Mouse (Mus musculus): ENCODE data around the gene Btaf1. TPM values are rescaled to one million over a fixed set of nuclear protein-coding genes. Genes with fewer than 3 reads are reported as not detected.

The Btaf1 gene
- polyA plus RNA-seq, 1 experiment from 2014 or later = 17.6 TPM

DNA sequence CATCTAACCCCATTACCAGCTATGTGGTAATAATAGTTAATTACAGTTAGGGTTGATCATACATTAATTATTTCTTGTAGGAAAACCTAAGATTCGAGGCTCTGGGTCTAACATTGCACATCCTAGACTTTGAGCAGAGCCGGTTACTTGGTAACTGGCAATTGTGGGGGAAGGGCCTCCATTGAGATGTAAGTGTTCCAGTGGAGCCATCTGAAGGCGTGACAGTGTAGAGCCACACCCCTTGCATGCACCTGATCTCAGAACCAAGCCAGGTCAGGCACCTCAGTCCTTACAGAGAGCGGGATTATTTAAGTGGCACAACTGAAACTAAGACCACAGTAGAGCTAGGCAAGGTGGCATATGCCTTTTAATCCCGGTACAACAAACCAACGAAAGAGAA lies 87.6 kb downstream of the Btaf1 start:
- H3K9me3 ChIP-seq (replicated peaks) = peaks cover 11% of the 10 kb centered on the region
- H3K4me2 ChIP-seq (replicated peaks) = no peak overlapping the region
- H3K36me3 ChIP-seq = peaks cover 50% of the 10 kb centered on the region
- 0 out of 2 replicates have a peak, but pooled peaks cover 2% of the 10 kb centered on the region for H3K4me1 ChIP-seq
- H3K27ac ChIP-seq = no peak overlapping the region
- no peak overlapping the region for H3K9ac ChIP-seq
- no peaks in the 10 kb centered on the region for H3K27me3 ChIP-seq
- ATAC-seq (ENCODE audit: low FRiP score) = no peak
- WGBS = 90% methylated on average over 6 of the region's 6 CpGs
- H3K4me3 ChIP-seq = no peak overlapping the region

DNA sequence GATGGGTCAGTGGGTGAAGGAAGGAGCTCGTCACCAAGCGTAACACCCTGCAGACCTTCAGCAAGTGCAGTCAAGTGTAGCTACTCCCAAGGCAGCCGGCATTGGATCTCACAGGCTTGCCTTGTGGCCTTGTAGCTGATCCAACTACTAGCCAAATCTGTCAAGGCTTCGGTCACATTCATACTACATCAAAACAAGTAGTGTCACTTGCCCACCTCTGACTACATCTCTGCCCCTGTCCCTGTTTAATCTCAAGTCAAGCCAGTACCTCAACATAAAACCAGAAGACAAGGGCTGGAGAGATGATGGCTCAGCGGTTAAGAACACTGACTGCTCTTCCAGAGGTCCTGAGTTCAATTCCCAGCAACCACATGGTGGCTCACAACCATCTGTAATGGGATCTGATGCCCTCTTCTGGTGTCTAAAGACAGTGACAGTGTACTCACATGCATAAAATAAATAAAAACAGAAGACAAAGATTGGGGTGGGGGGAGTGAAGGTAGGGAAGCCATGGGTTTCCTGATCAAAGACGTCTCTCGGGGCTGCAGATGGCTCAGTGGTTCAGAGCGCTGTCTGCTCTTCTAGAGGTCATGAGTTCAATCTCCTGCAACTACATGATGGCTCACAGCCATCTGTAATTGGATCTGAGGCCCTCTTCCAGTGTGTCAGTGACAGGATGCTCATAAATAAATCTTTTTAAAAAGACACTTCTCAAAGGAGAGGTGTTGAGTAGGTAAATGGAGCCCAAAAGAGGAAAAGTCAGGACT lies 88.5 kb downstream of the Btaf1 start:
- H3K4me1 ChIP-seq = 0 out of 2 replicates have a peak, but pooled peaks cover 3% of the 10 kb centered on the region
- no peaks in the 10 kb centered on the region for H3K27me3 ChIP-seq
- no peak overlapping the region for H3K9ac ChIP-seq
- no peak for ATAC-seq (ENCODE audit: low FRiP score)
- H3K4me2 ChIP-seq (replicated peaks) = no peak overlapping the region
- H3K36me3 ChIP-seq = peaks cover 44% of the 10 kb centered on the region
- WGBS = 87% methylated on average over 8 of the region's 8 CpGs
- H3K9me3 ChIP-seq (replicated peaks) = peaks cover 11% of the 10 kb centered on the region
- no peak overlapping the region for H3K27ac ChIP-seq
- no peak overlapping the region for H3K4me3 ChIP-seq

DNA sequence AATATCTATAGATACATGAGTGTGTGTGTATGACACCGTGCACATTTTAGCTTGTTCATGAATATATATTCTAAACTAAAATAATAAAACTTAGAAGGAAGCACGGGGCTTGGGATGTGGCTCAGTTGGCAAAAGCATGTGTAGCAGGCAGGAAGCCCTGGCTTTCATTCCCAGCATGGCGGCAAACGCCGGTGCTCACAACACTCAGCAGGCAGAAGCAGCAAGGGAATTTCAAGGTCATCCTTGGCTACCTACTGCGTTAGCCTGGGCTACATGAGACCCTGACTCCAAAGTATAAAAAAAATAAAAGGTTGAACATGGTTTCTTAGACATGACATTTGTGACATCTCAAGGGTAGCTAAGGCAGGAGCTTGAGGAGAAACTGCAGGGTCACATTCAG lies 91.0 kb downstream of the Btaf1 start:
- no peak for ATAC-seq (ENCODE audit: low FRiP score)
- no peak overlapping the region for H3K4me3 ChIP-seq
- H3K4me2 ChIP-seq (replicated peaks) = no peak overlapping the region
- peaks cover 20% of the 10 kb centered on the region for H3K36me3 ChIP-seq
- H3K27ac ChIP-seq = no peak overlapping the region
- H3K27me3 ChIP-seq = no peaks in the 10 kb centered on the region
- H3K4me1 ChIP-seq = 0 out of 2 replicates have a peak, but pooled peaks cover 3% of the 10 kb centered on the region
- peaks cover 11% of the 10 kb centered on the region for H3K9me3 ChIP-seq (replicated peaks)
- no peak overlapping the region for H3K9ac ChIP-seq
- 97% methylated on average over 6 of the region's 6 CpGs for WGBS

DNA sequence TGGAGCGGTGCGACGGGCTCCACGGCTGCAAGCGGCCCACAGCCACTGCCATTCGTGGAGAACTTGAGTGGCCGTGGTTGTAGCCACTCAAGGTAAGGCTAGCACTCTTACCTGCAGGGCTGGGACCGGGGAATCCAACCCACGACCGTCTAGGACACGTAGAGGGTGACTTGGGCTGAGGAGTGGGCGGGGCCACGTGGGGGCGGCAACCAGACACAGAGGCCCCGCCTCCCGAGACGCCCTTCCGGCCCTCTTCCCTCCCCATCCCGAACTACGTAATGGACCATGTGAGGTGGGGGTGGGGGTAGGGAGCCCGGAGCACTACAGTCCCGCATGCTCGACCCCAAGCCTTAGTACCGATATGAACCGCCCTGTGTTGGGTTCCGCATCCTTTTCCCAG lies 92.5 kb downstream of the Btaf1 start:
- Histone ChIP-seq H3K9me3 (replicated peaks) (peaks cover 11% of the 10 kb centered on the region), H3K4me1 (peaks cover 8% of the 10 kb centered on the region), H3K36me3 (peaks cover 10% of the 10 kb centered on the region), H3K4me3 (peak overlapping the region; percentile 35), H3K4me2 (replicated peaks) (peak overlapping the region; percentile 55), H3K9ac (peak overlapping the region; percentile 33; the same call in 1 of the 2 replicates), H3K27ac (no peak overlapping the region), H3K27me3 (no peaks in the 10 kb centered on the region)
- WGBS = 4% methylated on average over 26 of the region's 26 CpGs
- peak; percentile 85 for ATAC-seq (ENCODE audit: low FRiP score)

DNA sequence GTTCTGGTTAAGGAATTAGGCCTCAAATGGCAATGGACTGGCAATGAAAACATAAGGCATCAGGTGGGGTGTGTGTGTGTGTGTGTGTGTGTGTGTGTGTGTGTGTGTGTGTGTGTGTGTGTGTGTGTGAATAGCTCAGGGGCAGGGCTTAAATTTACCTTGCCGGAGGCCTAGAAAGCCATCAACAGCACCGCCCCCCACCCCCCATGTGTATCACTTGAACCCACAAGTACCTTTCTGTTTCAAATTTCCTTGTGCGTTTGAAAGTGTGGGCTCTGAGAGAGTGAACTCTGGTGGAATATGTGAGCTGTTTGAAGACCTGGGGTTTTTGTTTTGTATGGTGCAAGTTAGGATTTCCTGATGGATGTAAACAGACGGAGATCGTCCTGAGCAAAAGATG lies 93.1 kb downstream of the Btaf1 start:
- Histone ChIP-seq H3K4me3 (peak overlapping the region; percentile 35), H3K9me3 (replicated peaks) (peaks cover 11% of the 10 kb centered on the region), H3K27ac (no peak overlapping the region), H3K27me3 (no peaks in the 10 kb centered on the region), H3K9ac (peak overlapping the region; percentile 33; the same call in 1 of the 2 replicates), H3K36me3 (peaks cover 6% of the 10 kb centered on the region), H3K4me1 (peaks cover 9% of the 10 kb centered on the region), H3K4me2 (replicated peaks) (peak overlapping the region; percentile 55)
- WGBS = 59% methylated on average over 5 of the region's 5 CpGs
- ATAC-seq (ENCODE audit: low FRiP score) = no peak

DNA sequence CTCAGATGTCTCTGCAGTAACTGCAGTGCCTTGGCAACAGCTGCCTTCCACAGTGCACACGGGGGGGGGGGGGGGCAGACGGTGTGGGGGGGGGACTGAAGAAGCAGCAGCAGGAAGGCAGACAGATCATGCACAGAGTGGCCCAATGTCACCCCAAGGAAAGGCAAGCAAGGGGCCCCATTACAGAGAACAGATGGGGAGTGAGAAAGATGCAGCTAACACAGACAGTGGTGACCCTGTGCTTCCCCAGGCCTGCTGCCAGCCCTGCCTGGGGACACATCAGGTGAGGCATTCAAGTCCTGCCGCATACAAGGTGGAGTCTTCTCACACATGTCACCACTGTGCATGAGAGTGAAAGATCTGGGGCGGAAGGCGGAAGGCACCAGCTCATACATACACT lies 94.7 kb downstream of the Btaf1 start:
- H3K9ac ChIP-seq = no peak overlapping the region
- H3K27me3 ChIP-seq = no peaks in the 10 kb centered on the region
- H3K36me3 ChIP-seq = no peaks in the 10 kb centered on the region
- H3K4me3 ChIP-seq = no peak overlapping the region
- peak overlapping the region; percentile 30; the same call in 1 of the 2 replicates for H3K27ac ChIP-seq
- no peak overlapping the region for H3K4me2 ChIP-seq (replicated peaks)
- no peak for ATAC-seq (ENCODE audit: low FRiP score)
- H3K4me1 ChIP-seq = peaks cover 9% of the 10 kb centered on the region
- WGBS = 50% methylated on average over 5 of the region's 5 CpGs
- H3K9me3 ChIP-seq (replicated peaks) = peaks cover 11% of the 10 kb centered on the region; the same call in 1 of the 2 replicates

DNA sequence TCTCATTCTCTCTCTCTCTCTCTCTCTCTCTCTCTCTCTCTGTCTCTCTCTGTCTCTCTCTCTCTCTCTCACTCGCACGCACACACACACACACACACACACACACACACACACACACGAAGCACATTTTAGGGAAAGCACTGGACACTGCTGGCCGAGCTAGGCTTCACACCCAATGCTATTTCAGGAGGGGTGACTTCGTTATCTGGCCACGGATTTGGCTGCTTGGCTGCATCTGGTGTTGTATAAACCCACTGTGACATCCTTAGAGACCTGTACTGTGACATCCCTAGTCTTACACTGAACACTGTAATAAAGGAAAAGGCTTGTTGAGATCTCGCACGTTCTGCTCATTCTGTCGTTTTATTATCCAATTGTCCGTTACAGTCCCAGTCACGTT lies 95.1 kb downstream of the Btaf1 start:
- peaks cover 9% of the 10 kb centered on the region for H3K4me1 ChIP-seq
- H3K4me3 ChIP-seq = no peak overlapping the region
- WGBS = 78% methylated on average over 11 of the region's 11 CpGs
- H3K4me2 ChIP-seq (replicated peaks) = no peak overlapping the region
- H3K9me3 ChIP-seq (replicated peaks) = peaks cover 11% of the 10 kb centered on the region; the same call in 1 of the 2 replicates
- ATAC-seq (ENCODE audit: low FRiP score) = no peak
- H3K36me3 ChIP-seq = no peaks in the 10 kb centered on the region
- no peaks in the 10 kb centered on the region for H3K27me3 ChIP-seq
- H3K9ac ChIP-seq = no peak overlapping the region
- 0 out of 2 replicates have a peak overlapping the region, but pooled peaks have one; percentile 30 for H3K27ac ChIP-seq

DNA sequence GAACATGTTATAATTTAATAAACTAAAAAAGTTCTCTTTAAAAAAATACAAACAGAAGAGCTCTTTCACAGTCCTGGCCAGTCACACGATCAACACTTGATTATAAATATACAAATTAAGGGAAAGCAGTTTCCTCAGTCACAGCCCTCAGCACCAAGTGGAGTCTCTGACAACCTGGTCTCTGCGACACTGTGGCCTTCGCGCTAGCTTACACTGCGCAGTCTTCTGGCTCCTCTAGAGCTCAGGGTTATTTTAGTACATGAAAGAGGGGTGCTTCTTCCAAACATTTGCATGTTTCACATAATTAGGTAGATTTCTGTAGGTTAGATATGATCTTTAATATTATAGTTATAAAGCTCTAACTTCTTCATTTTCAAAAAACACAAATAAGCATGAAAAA lies 96.3 kb downstream of the Btaf1 start:
- ATAC-seq (ENCODE audit: low FRiP score) = no peak
- 0 out of 2 replicates have a peak, but pooled peaks cover 2% of the 10 kb centered on the region for H3K9me3 ChIP-seq (replicated peaks)
- no peak overlapping the region for H3K4me2 ChIP-seq (replicated peaks)
- H3K27me3 ChIP-seq = no peaks in the 10 kb centered on the region
- peaks cover 9% of the 10 kb centered on the region for H3K4me1 ChIP-seq
- no peak overlapping the region for H3K9ac ChIP-seq
- no peaks in the 10 kb centered on the region for H3K36me3 ChIP-seq
- no peak overlapping the region for H3K4me3 ChIP-seq
- 89% methylated on average over 5 of the region's 5 CpGs for WGBS
- no peak overlapping the region for H3K27ac ChIP-seq

DNA sequence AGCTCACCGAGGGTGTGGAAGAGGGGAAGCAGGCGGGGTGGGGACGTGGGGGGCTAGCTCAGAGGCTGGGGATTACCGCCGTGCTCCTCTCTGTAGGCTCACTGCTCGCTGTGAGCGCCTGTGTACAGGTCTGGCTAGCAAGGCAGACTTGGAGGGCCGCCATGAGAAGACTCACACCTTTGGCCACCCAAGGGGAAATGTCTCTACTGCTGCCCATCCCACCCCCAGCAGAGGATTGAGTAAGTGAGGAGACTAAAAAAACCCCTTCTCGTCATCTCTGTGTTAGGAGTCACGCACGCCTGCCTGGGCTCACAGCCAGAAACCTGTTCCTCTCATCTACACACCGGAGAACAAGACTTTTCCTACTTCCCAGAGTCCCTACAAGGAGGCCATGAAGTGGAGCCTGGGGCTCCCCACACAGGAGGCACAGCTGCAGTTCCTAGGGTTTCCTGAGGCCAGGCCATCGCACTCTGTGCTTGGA lies 100.0 kb downstream of the Btaf1 start:
- ATAC-seq (ENCODE audit: low FRiP score) = no peak
- Histone ChIP-seq H3K9me3 (replicated peaks) (no peaks in the 10 kb centered on the region), H3K36me3 (no peaks in the 10 kb centered on the region), H3K27ac (no peak overlapping the region), H3K4me1 (peaks cover 7% of the 10 kb centered on the region), H3K4me2 (replicated peaks) (no peak overlapping the region), H3K27me3 (no peaks in the 10 kb centered on the region), H3K9ac (no peak overlapping the region), H3K4me3 (no peak overlapping the region)
- WGBS = 76% methylated on average over 13 of the region's 13 CpGs

DNA sequence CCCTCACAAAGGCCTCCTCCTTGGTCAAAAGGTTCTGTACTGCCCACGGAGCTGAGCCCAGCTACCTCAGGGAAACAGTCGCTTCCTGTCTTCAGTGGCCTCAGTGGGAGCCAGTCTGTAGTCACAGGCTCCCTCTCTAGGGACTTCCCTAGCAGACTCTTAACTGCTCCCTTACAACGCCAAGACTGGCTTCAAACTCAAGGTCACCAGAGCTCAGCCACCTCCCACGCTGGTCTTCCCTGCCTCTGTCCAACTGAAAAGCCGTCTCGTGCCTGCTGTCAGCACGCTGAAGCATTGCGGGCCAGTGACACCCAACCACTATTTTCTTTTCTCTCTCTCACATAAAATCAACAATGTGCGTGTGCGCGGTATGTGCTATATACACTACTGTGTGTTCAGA lies 100.5 kb downstream of the Btaf1 start:
- H3K36me3 ChIP-seq = no peaks in the 10 kb centered on the region
- no peak overlapping the region for H3K4me2 ChIP-seq (replicated peaks)
- 76% methylated on average over 11 of the region's 11 CpGs for WGBS

DNA sequence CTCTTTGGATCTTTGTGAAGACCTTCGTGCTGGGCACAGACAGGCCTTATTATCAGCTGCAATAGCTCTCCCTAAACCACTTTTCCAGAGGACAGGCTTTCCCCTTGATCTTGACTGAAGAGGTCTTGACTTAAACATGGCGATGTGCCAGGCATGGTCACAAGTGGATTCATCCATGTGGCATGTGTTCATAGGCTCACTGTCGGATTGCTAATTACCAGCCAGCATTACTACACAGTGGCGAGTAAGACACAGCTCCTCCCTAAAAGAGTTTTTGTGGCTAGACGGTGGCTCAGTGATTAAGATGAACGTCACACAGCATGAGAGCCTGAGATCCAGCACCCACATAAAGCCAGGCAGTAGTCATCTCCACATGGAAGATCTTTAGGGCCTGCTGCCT lies 103.9 kb downstream of the Btaf1 start:
- H3K36me3 ChIP-seq = no peaks in the 10 kb centered on the region
- no peak overlapping the region for H3K4me3 ChIP-seq
- no peaks in the 10 kb centered on the region for H3K9me3 ChIP-seq (replicated peaks)
- no peaks in the 10 kb centered on the region for H3K4me1 ChIP-seq
- no peak overlapping the region for H3K9ac ChIP-seq
- H3K27ac ChIP-seq = no peak overlapping the region
- no peaks in the 10 kb centered on the region for H3K27me3 ChIP-seq
- WGBS = 83% methylated on average over 6 of the region's 6 CpGs
- H3K4me2 ChIP-seq (replicated peaks) = no peak overlapping the region
- no peak for ATAC-seq (ENCODE audit: low FRiP score)

More for the DNA sequence above, 100.5 kb downstream of the Btaf1 start:
- Histone ChIP-seq H3K9me3 (replicated peaks) (no peaks in the 10 kb centered on the region), H3K27me3 (no peaks in the 10 kb centered on the region), H3K27ac (no peak overlapping the region), H3K4me3 (no peak overlapping the region), H3K9ac (no peak overlapping the region), H3K4me1 (peaks cover 7% of the 10 kb centered on the region)
- ATAC-seq (ENCODE audit: low FRiP score) = no peak

DNA sequence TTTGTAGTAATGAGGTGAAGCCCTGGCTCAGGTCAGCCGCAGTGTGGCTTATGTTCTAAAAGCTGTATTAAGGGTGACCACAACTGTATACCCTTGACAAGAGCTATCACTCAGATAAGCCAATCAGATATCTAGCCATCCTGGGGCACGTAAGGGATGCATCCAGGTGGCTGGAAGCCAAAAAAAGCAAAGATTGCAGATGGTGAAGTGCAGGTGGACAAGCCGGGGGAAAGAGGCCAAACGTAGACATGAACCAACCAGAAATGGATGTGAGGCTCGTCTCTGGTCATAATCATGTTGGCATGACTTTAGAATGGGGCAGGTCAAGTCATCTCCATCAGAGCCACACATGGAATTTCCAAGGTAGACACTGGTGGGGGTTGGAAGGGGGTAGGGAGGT lies 105.6 kb downstream of the Btaf1 start:
- Histone ChIP-seq H3K4me1 (no peaks in the 10 kb centered on the region), H3K36me3 (no peaks in the 10 kb centered on the region), H3K27ac (no peak overlapping the region), H3K4me2 (replicated peaks) (no peak overlapping the region), H3K9me3 (replicated peaks) (no peaks in the 10 kb centered on the region), H3K9ac (no peak overlapping the region), H3K27me3 (no peaks in the 10 kb centered on the region), H3K4me3 (no peak overlapping the region)
- 90% methylated on average over 5 of the region's 5 CpGs for WGBS
- ATAC-seq (ENCODE audit: low FRiP score) = no peak

DNA sequence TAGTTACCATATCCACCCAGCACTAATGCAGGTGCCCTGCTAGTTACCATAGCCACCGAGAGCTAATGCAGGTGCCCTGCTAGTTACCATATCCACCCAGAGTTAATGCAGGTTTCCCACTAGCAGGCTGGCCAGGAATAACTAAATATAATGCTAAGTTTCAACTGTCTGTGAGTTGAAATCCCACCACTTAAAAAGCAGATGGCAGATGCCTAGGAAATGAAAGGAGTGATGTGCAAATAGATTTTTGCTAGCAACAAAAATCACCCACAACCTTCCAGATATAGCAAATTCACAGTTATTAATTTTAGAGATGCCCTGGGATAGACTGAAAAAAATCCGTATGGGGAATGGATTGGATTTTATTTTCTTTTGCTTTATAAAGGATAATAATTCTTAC lies 106.5 kb downstream of the Btaf1 start:
- Histone ChIP-seq H3K4me2 (replicated peaks) (no peak overlapping the region), H3K9me3 (replicated peaks) (no peaks in the 10 kb centered on the region), H3K4me3 (no peak overlapping the region), H3K36me3 (no peaks in the 10 kb centered on the region), H3K4me1 (no peaks in the 10 kb centered on the region), H3K9ac (no peak overlapping the region), H3K27ac (no peak overlapping the region), H3K27me3 (no peaks in the 10 kb centered on the region)
- no peak for ATAC-seq (ENCODE audit: low FRiP score)
- 92% methylated on average over 2 of the region's 2 CpGs for WGBS
